Mouse (Mus musculus) v-Abl transformed pro-B cells (cell line): ENCODE measurements at regions not wholly inside any gene's neighbourhood (a gene's known extent, or its start where the extent isn't known, plus 50 kb on each side); places are given as distances from the start of the nearest gene placed in this dataset.

Source experiments
- in situ Hi-C, 2 experiments: fragments of 400-800 bp; cut with MboI; formaldehyde crosslinking; loops; one replicate each; pipeline ENCODE4 v1.15.1; 2025; ENCODE audit not compliant: unreplicated experiment in 2 of 2

DNA sequence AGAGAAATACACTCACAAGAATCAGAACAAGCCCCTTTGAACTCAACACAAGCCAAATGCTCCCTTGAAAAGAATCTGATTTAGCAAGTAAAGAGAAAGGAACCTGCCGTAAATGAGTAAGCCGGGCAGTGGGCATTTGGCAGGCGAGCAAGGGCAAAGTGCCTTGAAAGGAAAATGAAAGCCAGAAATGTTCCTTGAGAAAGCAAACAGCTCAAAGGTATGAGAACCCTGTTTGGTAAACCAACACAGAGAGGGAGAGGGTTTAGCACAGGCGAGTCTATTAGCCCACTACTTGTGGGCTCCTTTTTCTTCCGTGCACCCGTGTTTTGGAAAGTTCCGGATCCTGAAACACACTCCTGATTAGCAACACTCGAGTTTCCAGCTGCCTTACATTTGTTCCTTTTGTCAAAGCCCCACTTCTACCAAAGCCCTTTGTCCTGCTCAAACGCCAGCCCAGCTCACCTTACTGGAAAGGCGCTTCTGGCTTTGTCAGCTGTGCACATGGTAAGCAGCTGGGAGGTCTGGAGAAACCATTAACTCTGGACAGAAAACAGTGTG is 197.5 kb upstream of the Smim15 start:
- in situ Hi-C loops = no loop called here

DNA sequence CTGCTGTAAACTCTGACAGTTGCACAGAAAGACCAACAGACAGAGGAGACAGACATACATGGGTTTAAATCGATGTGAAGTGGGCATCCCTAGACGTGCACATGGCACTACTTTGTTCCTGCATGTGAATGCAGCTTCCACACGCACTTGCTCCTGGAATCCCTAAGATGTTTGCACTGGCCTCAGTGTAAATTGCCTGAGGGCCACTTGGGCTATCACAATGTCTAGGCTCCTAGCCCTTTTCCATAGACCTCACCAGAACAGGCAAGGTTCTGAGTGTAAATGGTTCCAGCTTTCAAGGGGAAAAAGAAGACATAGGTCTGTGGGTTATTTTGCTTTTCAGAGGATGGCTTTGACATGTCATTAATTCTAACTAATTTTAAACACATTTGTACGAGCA is 198.4 kb upstream of the Smim15 start:
- in situ Hi-C loops = no loop called here

DNA sequence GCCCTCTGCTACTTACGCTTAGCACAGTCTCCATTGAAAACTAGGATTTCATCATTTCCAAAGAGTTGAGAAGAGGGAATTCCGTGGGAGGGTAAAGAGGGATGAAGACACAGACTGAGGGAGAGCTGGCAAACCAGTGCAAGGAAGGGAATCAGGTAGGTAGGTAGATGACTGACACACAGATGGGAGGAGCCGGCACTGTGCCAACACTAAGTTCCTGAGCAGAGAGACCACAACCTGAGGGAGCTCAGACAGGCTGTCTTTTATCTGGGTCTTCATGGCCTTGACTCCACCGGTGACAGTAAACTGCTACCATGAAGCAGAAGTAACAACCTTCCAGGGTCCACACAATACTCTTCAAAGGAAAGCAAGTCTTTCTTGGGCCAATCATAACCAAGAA is 200.2 kb upstream of the Smim15 start:
- in situ Hi-C loops = no loop called here

DNA sequence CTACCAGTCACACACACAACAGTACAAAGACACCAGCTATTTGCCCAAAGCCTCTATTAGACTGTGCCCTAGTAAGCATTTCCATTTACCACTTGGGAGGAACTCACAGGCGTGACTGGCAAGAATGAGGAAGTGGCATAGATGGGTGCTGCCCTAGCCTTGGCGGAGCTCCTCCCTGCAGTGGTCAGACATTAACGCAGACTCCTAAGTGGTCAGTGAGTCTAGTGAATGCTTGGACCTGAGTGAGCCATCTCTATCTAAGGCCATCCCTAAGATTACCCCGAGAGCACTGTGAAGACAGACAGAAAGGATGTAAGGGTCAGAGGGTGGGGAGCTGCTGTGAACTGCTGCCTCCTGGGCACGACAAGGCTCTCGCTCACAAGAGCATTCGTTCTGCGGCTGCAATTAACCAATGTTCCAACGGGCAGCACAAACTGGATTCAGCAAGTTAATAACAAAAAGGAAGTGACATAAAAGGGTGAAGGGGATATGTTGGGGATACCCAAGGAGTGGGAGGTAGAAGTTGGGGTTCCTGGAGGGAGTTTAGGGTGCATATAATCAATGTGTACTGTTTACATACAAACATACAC is 206.0 kb upstream of the Smim15 start:
- in situ Hi-C loops = no loop called here

DNA sequence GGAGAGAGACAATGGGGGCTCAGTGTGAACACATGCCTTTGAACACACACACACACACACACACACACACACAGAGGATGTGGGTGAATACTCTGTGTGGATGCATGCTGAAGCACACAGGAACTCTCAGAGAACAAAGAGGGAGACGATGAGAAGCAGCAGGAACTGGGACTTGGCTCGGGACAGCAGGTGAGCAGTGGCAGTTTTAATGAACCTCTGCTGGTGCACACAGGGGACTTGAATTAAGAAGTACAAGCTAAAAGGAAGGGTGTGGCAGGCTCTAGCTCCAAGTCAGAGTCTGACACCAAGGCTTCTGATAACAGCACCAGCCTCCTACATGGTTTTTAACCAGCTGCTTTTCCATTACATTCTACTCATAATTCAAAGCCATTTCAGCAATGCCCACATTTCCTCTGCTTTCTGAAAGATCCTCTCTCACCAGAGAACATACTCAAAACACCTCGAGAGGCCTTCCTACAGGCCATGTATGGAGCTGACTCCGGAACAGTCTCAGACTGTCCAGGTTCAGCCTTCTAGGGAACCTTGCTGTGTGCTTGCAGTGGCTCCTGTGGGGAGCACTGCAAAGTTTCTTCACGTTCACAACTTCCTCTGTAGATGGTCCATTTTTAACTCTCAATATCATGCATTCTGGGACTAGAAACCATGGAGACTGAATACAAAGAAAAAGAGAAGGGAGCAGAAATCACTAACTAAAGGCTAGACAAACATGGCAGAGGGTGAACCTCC is 206.9 kb upstream of the Smim15 start:
- in situ Hi-C loops = no loop called here

DNA sequence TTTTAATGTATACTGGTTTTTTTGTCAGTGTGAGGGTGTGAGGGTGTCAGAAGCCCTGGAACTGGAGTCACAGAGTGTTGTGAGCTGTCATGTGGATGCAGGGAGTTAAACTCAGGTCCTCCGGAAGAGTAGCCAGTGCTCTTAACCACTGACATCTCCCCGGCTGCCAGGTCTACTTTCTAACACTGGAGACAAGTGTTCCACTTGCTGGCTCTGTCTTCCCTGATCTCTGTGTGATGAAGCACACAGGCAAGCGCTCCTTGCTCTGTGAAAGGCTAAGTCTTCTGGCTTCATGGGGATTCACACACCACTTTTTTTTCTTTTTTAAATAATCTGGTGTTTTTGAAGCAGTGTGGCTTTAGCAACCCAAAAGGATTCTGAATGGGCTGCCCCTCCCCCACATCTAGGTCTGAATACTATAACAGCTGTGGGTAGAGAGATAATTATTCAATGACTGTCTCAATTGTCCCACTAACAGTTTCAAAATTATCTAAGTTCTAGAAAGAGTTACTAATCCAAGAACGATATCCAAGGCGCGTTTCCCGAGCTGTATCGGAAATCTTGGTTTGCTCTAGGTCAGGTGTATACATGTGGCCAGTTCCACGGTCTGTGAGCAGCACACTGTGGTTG is 208.4 kb upstream of the Smim15 start:
- in situ Hi-C loops = no loop called here

DNA sequence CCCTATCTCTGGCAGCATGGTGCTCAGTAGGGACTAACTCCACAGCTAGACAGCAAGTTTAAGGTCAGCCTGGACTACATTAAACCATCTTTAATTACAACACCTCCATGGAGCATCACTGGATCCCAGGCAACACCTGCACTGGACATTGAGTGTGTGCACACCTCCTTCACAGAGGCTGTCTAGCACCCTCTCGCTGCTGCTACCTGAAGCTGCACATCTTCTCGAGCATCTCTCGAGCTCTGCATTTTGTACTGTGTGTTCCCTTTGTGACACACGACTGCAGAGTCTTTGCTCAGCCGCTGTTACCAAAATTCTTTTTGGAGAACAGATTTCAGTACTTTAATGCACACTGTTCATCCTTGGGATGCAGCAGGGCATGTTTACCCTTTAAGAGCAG is 212.2 kb upstream of the Smim15 start:
- in situ Hi-C loops = no loop called here

DNA sequence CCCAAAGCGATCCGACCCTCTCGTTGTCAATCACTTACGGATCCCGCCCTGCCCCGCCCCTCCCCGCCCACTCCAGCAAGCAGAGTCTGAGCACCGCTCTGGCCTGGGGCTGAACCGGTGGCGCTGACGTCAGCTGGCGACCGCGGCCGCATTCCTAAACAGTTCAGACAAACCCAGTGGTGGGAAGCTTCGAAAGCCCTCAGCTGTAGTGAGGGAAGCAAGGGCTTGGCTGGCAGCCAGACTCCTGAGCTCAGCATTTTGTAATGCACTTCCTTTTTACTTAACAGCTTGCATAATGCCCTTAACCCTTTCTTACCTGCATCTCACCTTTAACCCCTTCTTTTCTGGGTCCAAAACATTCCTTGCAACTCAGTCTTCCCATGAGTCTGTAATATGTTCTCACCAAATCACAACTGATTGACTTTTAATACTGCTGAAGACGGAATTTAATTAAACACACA is 213.0 kb upstream of the Smim15 start:
- in situ Hi-C loops = no loop called here

DNA sequence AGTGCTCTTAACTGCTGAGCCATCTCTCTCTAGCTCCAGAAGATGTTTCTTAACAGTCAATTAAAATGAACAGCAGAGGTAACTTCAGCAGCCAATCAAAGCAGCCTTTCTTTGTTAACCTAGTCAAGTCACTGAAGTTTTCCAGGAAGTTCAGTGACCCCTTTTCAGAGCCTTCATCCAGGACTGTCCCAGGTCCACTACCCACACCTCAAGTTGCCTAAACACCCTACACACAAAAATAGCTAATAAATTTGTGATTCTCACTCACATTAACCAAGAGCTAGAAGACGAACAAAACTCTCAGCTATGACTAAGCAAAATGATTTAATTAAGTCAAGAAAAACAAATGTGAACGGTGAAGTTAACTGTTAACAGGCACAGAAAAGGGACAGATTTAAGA is 214.0 kb upstream of the Smim15 start:
- in situ Hi-C loops = no loop called here

DNA sequence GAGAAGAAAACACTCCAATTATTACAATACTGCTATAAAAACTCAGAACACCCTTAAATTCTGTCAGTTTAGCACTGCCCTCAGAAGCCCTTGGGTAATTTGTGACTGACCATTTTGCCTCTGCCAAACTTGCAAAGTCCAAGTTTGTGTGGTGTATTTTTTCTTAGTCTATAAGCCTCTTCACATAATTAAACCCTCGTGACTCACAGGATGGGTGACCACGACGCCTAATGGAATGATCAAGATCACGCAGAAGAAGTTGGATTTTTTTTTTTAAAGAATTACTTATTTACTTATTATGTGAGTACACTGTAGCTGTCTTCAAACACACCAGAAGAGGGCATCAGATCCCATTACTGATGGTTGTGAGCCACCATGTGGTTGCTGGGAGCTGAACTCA is 214.4 kb upstream of the Smim15 start:
- in situ Hi-C loops = no loop called here

DNA sequence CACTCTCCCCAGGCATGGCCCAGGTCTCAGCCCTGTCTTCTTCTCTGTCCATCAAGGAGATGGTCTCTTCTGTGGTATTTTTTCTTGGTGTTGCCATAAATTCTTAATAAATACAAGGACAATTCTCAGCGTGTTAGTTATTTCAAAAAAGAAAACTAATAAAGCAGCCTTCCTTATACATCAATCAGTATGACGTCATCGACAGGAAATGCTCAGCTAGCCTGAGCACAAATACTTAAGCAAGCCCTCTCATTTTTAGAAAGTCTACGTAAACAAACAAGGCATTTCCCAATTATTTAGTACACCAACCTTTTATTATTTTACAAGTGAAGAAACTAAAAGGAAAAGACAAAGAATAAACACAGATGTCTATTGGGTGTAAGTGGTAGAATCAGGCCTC is 218.6 kb upstream of the Smim15 start:
- in situ Hi-C loops = no loop called here

DNA sequence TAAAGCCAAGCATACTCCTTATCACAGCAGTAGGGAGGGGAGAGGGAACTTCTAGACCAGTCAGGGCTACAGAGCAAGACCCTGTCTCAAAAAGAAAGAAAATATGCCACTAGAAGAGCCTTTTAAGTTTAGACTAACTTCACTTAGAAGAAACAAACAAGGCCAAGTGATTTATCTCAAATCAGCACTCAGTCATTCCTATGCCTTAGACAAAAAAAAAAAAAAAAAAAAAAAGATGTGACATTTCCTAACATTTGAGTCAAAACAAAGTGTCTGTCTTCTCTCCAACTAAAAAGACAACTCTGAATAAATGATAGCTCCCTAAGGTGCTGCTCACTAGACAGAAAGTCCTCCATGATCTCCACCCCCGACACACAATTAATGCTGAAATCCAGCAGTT is 220.9 kb upstream of the Smim15 start:
- in situ Hi-C loops = no loop called here

DNA sequence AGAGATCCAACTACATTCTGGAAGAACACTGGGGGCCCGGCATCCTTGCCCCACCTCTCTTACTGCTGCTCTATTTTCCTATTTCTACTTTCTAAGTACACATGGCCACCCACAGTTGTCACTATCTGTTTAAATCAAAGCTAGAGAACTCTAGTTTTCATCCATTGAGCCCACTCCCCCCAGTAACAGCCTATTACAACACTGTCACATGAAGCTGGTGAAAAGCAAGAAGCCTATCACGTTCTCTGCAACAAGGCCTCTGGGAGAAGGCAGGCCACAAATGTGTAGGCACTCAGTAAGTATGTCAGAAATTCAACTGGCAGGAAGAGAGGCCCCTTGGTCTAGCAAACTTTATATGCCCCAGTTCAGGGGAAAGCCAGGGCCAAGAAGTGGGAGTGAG is 222.0 kb upstream of the Smim15 start:
- in situ Hi-C loops = no loop called here

DNA sequence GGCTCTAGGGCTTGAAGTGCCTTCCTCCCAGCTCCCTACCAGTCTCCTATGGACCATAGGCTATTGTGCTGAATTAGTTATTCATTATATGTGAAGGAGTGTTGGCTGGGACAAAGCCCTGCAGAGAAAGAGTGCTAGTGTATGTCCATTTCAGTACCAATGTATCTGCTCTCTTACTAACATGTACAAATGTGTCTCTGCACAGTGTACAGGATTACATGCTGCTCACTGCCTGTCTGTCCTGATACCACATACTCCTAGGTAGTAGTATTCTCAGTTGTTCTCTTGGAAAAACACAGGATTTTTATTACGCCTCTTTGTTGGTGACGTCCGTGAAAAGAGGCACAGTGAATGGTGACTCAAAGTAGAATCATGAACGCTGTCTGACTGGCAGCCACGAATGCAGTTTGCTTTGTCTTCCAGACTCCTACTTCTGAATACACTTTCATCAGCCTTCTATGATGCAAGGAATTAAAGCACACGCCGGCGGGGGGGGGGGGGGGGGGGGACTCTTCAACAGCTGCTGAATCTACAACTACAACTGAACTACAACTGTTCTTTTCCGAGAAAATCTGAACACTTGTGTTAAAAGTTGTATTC is 230.6 kb upstream of the Smim15 start:
- in situ Hi-C loops = no loop called here

DNA sequence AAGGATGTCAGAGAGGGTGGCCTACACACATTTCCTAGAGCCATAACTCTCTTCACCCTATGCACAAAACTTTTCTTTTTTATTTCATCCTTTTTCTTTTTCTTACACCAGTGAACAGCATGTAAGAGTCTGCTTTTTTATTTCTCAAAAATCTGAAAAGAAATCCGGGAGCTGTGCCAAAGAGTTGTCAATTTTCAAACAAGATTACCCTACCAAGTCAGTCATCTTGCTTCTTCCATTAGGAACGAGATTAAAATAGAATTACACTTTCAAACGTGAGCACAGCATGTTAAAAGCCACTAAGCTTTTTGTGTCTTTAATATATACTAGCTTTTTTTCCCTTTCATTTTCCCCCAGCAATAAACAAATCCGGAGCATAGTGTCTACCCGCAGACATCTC is 232.2 kb upstream of the Smim15 start:
- in situ Hi-C loops = no loop called here

DNA sequence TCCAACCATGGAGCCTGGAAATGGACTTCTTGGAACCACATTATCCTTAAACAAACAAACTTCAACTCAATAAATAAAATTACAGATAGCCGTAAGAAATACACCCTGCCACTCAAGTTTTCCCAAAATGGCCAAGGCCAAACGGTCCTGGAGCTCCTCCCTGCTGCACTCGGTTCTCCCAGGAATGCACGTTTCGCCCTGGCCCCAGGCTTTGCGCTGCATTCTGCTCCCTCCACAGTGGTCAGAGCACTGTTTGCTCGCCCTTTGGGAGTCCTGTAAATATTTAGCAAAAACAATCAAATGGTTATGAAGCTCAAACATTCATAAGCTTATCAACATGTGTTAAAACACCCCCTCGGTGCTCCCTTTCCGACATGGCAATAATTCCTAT is 233.4 kb upstream of the Smim15 start:
- in situ Hi-C loops = no loop called here

DNA sequence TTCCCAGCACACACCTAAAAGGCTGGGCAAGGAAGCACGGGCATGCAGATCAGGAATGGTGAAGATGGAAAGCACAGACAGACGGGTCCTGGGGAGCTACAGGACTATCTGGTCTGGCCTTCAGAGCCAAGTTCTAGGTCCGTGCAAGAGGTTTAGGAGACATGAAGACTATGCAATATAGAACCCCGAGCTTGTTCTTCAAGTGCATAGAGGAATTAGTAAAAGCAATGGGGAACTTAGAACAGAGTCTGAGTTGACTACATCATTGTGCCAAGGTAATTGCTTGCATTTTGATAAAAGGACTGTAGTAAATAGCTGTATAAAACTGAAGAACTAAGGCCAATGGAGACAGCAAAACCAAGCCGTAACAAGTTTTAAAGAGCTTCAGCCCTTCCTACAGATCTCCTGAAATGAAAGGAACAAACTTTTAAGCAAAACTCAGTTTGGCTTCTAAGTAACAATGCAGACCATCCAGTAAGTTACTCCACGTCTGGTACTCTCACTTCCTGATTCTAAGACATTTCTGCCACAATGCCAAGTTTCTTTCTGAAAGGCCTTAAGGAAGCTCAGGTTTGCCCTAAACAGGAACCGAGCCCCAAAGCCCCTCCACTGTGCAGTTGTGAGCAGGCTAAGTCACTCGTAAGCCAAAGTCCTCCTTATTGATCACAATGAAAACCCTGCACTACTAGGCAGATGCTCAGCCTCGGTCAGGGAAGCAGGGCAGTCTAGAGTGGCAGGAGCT is 234.0 kb upstream of the Smim15 start:
- in situ Hi-C loops = no loop called here

DNA sequence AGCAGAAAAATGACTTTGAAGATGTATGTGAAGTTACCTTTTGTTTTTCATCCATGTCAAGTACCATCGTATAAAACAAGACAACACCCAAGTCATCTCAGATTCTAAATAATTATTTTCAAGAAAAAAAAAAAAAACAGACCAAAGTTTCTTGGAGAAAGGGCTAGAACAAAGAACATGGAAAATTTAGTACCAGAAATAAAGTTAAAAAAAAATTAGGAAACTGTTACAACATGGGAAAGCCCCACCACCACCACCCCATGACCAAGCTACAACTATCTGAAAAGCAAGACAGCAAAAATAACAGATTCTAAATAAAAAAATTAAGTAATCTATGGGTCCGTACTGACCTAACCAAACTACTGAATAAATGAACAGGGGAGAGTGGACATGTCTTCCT is 235.3 kb upstream of the Smim15 start:
- in situ Hi-C loops = no loop called here

DNA sequence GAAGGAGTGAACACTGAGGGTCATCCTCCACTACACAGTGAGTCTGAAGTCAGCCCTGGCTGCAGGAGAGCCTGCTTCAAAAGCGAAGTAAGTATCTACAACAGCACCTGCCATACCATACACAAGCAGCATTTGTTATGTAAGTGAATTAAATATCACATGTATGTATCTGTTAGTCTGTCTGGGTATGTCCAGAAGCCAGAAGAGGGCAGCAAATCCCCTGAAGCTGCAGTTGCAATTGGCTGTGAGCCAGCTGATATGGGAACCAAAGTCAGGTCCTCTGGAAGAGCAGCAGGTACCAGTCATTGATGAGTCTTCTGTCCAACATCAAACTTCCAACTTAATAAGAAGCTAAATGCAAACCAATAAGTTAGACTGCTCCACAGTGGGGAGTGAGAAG is 239.8 kb upstream of the Smim15 start:
- in situ Hi-C loops = no loop called here

DNA sequence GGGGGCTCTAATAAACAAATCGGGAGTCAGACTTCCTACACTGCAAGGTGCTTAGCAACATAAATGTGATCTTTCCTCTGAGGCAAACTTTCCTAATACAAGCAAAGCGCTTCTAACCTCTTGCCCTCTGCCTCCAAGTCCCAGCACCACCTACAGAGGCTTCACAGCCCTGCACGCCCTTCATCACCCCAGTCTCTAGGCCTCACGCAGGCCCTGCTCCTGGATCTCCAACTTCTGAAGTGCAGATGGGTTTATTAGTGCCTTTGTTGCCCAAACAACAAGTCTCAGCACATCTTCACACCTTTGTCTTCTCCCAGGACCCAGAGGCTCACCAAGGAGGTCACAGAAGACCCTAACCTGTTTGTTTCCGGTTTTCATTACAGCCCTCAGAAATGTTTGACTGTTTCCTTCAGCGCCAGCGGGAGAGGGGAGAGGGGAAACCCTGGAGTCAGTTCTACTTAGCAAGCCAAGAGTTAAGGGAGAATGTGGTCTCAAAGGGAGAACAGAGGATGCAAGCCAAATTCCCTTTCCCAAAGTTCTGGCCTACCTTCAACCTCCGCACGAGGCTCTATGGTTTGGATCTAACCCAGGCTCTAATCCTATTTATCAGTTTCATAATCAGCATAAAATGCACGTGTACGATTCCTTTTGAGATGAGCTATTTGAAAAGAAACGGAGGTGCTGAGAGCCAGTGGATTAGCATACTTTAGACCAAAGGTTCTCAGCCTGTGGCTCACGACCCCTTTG is 244.9 kb upstream of the Smim15 start:
- in situ Hi-C loops = no loop called here
